Mouse (Mus musculus) heart, adult 8-10 months (tissue): Measurements from ENCODE around the gene Pigc. TPM values are rescaled to one million over a fixed set of nuclear protein-coding genes. Genes with fewer than 3 reads are reported as not detected.

Experiments
- DNase-seq: peaks from one replicate; pipeline ENCODE4 v3.0.0; 2022; ENCODE audit warnings: low spot score
- total RNA-seq, 4 experiments: library from RNA; stranded (reverse); gene quantifications; 2 replicates each; pipeline ENCODE4 v1.2.4; 2022

The Pigc gene
- total RNA-seq, 4 experiments from 2014 or later, result 10.0 to 11.2 (median 10.5) TPM

- DNase-seq, result no peak
Measured at GRCm38 (mm10) chr1:162008208-162008607, 39.2 kb downstream of the Pigc start.

- no peak for DNase-seq
Measured at GRCm38 (mm10) chr1:162008631-162009067, 39.7 kb downstream of the Pigc start.

- no peak for DNase-seq
Measured at GRCm38 (mm10) chr1:162009086-162009485, 40.1 kb downstream of the Pigc start.

GRCm38 (mm10) chr1:162011523-162012245 is 42.7 kb downstream of the Pigc start:
- DNase-seq, result no peak

- DNase-seq, result no peak
Measured at GRCm38 (mm10) chr1:162013561-162013960, 44.6 kb downstream of the Pigc start.

GRCm38 (mm10) chr1:162015247-162015862 is 46.4 kb downstream of the Pigc start:
- DNase-seq, result no peak

GRCm38 (mm10) chr1:162016982-162017381 is 48.0 kb downstream of the Pigc start:
- DNase-seq, result no peak

- no peak for DNase-seq
Measured at GRCm38 (mm10) chr1:162017975-162018600, 49.1 kb downstream of the Pigc start.

- DNase-seq, result no peak
Measured at GRCm38 (mm10) chr1:162018601-162018977, 49.6 kb downstream of the Pigc start.

- no peak for DNase-seq
Measured at GRCm38 (mm10) chr1:162020303-162020731, 51.3 kb downstream of the Pigc start.

- no peak for DNase-seq
Measured at GRCm38 (mm10) chr1:162020766-162021165, 51.8 kb downstream of the Pigc start.

Other genes with a start within 250 kb of the Pigc start
- gene Fasl, start 180.7 kb upstream of the Pigc start, total RNA-seq, result not detected
- gene Suco, start 92.5 kb upstream of the Pigc start, total RNA-seq, result 10 to 100 TPM; 11.7 to 16.6 (median 15.3) TPM
- not detected for gene 4930558K02Rik, start 10.4 kb downstream of the Pigc start, total RNA-seq